Mouse (Mus musculus) embryonic facial prominence, embryonic 15.5 days (tissue): ENCODE measurements at regions not wholly inside any gene's neighbourhood (a gene's known extent, or its start where the extent isn't known, plus 50 kb on each side); places are given as distances from the start of the nearest gene placed in this dataset.

Experiments
- ATAC-seq: fragments of 200-750 bp; cut with Nextera tagmentation; 2 replicates; pipeline ENCODE4 v1.8.0; 2017; ENCODE audit warnings: low read depth, moderate TSS enrichment; ENCODE audit not compliant: insufficient number of reproducible peaks, low FRiP score, low TSS enrichment
- H3K27ac ChIP-seq: fragments of 300-500 bp; sonication (generic); replicated peaks from 2 replicates; pipeline ENCODE4 v1.5.1; 2015; ENCODE audit warnings: mild to moderate bottlenecking, inconsistent platforms
- H3K27me3 ChIP-seq: fragments of 300-500 bp; sonication (generic); 2 replicates; pipeline ENCODE4 v1.6.1; 2015; ENCODE audit warnings: inconsistent platforms
- H3K36me3 ChIP-seq: fragments of 300-500 bp; sonication (generic); 2 replicates; pipeline ENCODE4 v1.6.1; 2015; ENCODE audit warnings: mild to moderate bottlenecking, inconsistent platforms
- H3K4me1 ChIP-seq: fragments of 300-500 bp; sonication (generic); 2 replicates; pipeline ENCODE4 v1.6.1; 2015; ENCODE audit warnings: inconsistent platforms
- H3K4me2 ChIP-seq: fragments of 300-500 bp; sonication (generic); replicated peaks from 2 replicates; pipeline ENCODE4 v1.6.1; 2015; ENCODE audit warnings: mild to moderate bottlenecking, inconsistent platforms
- H3K4me3 ChIP-seq: fragments of 300-500 bp; sonication (generic); replicated peaks from 2 replicates; pipeline ENCODE4 v1.5.1; 2015; ENCODE audit warnings: mild to moderate bottlenecking, inconsistent platforms
- H3K9ac ChIP-seq: fragments of 300-500 bp; sonication (generic); 2 replicates; pipeline ENCODE4 v1.6.1; 2015; ENCODE audit warnings: inconsistent platforms
- H3K9me3 ChIP-seq: fragments of 300-500 bp; sonication (generic); replicated peaks from 2 replicates; pipeline ENCODE4 v1.6.1; 2016; ENCODE audit warnings: inconsistent platforms
- WGBS: fragments of 180-500 bp; shearing (Covaris S2); methylation state at CpG from one replicate; pipeline ENCODE4 v1.1.7; 2015; 5-methylcytosine and 5-hydroxymethylcytosine counted together

- WGBS = 36% methylated on average over 7 of the region's 7 CpGs
- H3K4me1 ChIP-seq = 0 out of 2 replicates have a peak, but pooled peaks cover 5% of the 10 kb centered on the region
These were observed 103.8 kb upstream of the Aldh1a3 start for GRCm38 (mm10) chr7:66531111-66531510.

GRCm38 (mm10) chr7:66528881-66529280 is 101.6 kb upstream of the Aldh1a3 start:
- Histone ChIP-seq H3K27me3 (no peaks in the 10 kb centered on the region), H3K4me2 (no peak overlapping the region), H3K9me3 (no peaks in the 10 kb centered on the region), H3K9ac (no peak overlapping the region), H3K4me3 (no peak overlapping the region), H3K4me1 (0 out of 2 replicates have a peak, but pooled peaks cover 5% of the 10 kb centered on the region), H3K27ac (no peak overlapping the region), H3K36me3 (no peaks in the 10 kb centered on the region)
- no peak for ATAC-seq
- WGBS = 71% methylated on average over 4 of the region's 4 CpGs

More at GRCm38 (mm10) chr7:66531111-66531510, 103.8 kb upstream of the Aldh1a3 start:
- Histone ChIP-seq H3K27me3 (no peaks in the 10 kb centered on the region), H3K9me3 (no peaks in the 10 kb centered on the region), H3K9ac (no peak overlapping the region), H3K36me3 (no peaks in the 10 kb centered on the region), H3K4me3 (no peak overlapping the region), H3K4me2 (no peak overlapping the region), H3K27ac (no peak overlapping the region)
- no peak for ATAC-seq

- WGBS = 40% methylated on average over 7 of the region's 7 CpGs
- no peak overlapping the region for H3K27ac ChIP-seq
These were observed 96.6 kb upstream of the Aldh1a3 start for GRCm38 (mm10) chr7:66523959-66524358.

GRCm38 (mm10) chr7:66521522-66521921 is 94.2 kb upstream of the Aldh1a3 start:
- no peaks in the 10 kb centered on the region for H3K27me3 ChIP-seq
- no peaks in the 10 kb centered on the region for H3K9me3 ChIP-seq
- no peak for ATAC-seq
- no peak overlapping the region for H3K9ac ChIP-seq
- H3K4me2 ChIP-seq = no peak overlapping the region
- H3K27ac ChIP-seq = no peak overlapping the region
- no peak overlapping the region for H3K4me3 ChIP-seq
- no peaks in the 10 kb centered on the region for H3K36me3 ChIP-seq
- 74% methylated on average over 2 of the region's 2 CpGs for WGBS
- H3K4me1 ChIP-seq = no peaks in the 10 kb centered on the region

More at GRCm38 (mm10) chr7:66523959-66524358, 96.6 kb upstream of the Aldh1a3 start:
- no peaks in the 10 kb centered on the region for H3K9me3 ChIP-seq
- no peak overlapping the region for H3K4me3 ChIP-seq
- ATAC-seq = no peak
- H3K4me1 ChIP-seq = no peaks in the 10 kb centered on the region
- no peak overlapping the region for H3K9ac ChIP-seq
- H3K4me2 ChIP-seq = no peak overlapping the region
- no peaks in the 10 kb centered on the region for H3K36me3 ChIP-seq
- H3K27me3 ChIP-seq = no peaks in the 10 kb centered on the region

GRCm38 (mm10) chr7:66516143-66516542 is 88.8 kb upstream of the Aldh1a3 start:
- no peak overlapping the region for H3K9ac ChIP-seq
- H3K4me1 ChIP-seq = no peaks in the 10 kb centered on the region
- no peak overlapping the region for H3K4me3 ChIP-seq
- H3K27me3 ChIP-seq = no peaks in the 10 kb centered on the region
- no peak overlapping the region for H3K27ac ChIP-seq
- no peaks in the 10 kb centered on the region for H3K36me3 ChIP-seq
- WGBS = 53% methylated on average over 4 of the region's 4 CpGs
- no peak overlapping the region for H3K4me2 ChIP-seq
- no peaks in the 10 kb centered on the region for H3K9me3 ChIP-seq
- no peak for ATAC-seq

- WGBS = 47% methylated on average over 3 of the region's 3 CpGs
- Histone ChIP-seq H3K9ac (no peak overlapping the region), H3K4me2 (no peak overlapping the region), H3K4me1 (no peaks in the 10 kb centered on the region), H3K36me3 (no peaks in the 10 kb centered on the region), H3K27me3 (no peaks in the 10 kb centered on the region), H3K4me3 (no peak overlapping the region), H3K27ac (no peak overlapping the region), H3K9me3 (no peaks in the 10 kb centered on the region)
- no peak for ATAC-seq
These were observed 86.1 kb upstream of the Aldh1a3 start for GRCm38 (mm10) chr7:66513411-66513810.

- H3K4me2 ChIP-seq = no peak overlapping the region
- no peak overlapping the region for H3K4me3 ChIP-seq
- ATAC-seq = no peak
- H3K9ac ChIP-seq = no peak overlapping the region
- no peak overlapping the region for H3K27ac ChIP-seq
- H3K9me3 ChIP-seq = peaks cover 7% of the 10 kb centered on the region; the same call in 1 of the 2 replicates
- 52% methylated on average over 2 of the region's 2 CpGs for WGBS
- no peaks in the 10 kb centered on the region for H3K27me3 ChIP-seq
- H3K4me1 ChIP-seq = peaks cover 9% of the 10 kb centered on the region
- H3K36me3 ChIP-seq = no peaks in the 10 kb centered on the region
These were observed 78.4 kb upstream of the Aldh1a3 start for GRCm38 (mm10) chr7:66505734-66506133.

- no peaks in the 10 kb centered on the region for H3K27me3 ChIP-seq
- no peaks in the 10 kb centered on the region for H3K36me3 ChIP-seq
- no peak overlapping the region for H3K9ac ChIP-seq
- 91% methylated on average over 4 of the region's 4 CpGs for WGBS
- no peak overlapping the region for H3K4me2 ChIP-seq
- H3K27ac ChIP-seq = no peak overlapping the region
- peaks cover 9% of the 10 kb centered on the region for H3K4me1 ChIP-seq
- H3K9me3 ChIP-seq = peaks cover 7% of the 10 kb centered on the region; the same call in 1 of the 2 replicates
- H3K4me3 ChIP-seq = no peak overlapping the region
- no peak for ATAC-seq
These were observed 77.2 kb upstream of the Aldh1a3 start for GRCm38 (mm10) chr7:66504519-66504918.

GRCm38 (mm10) chr7:66501425-66501824 is 74.1 kb upstream of the Aldh1a3 start:
- Histone ChIP-seq H3K4me1 (peaks cover 9% of the 10 kb centered on the region), H3K27ac (no peak overlapping the region), H3K9me3 (no peaks in the 10 kb centered on the region), H3K27me3 (no peaks in the 10 kb centered on the region), H3K9ac (no peak overlapping the region), H3K36me3 (no peaks in the 10 kb centered on the region), H3K4me2 (no peak overlapping the region), H3K4me3 (no peak overlapping the region)
- no peak for ATAC-seq
- 57% methylated on average over 6 of the region's 6 CpGs for WGBS

GRCm38 (mm10) chr7:66497480-66497879 is 70.2 kb upstream of the Aldh1a3 start:
- Histone ChIP-seq H3K4me3 (no peak overlapping the region), H3K27me3 (no peaks in the 10 kb centered on the region), H3K4me2 (no peak overlapping the region), H3K9me3 (no peaks in the 10 kb centered on the region), H3K4me1 (peaks cover 4% of the 10 kb centered on the region; the same call in 1 of the 2 replicates), H3K9ac (no peak overlapping the region), H3K27ac (no peak overlapping the region), H3K36me3 (no peaks in the 10 kb centered on the region)
- 32% methylated on average over 1 of the region's 1 CpGs for WGBS
- ATAC-seq = no peak

GRCm38 (mm10) chr7:66493216-66493885 is 66.0 kb upstream of the Aldh1a3 start:
- Histone ChIP-seq H3K9me3 (no peaks in the 10 kb centered on the region), H3K9ac (no peak overlapping the region), H3K4me2 (no peak overlapping the region), H3K4me3 (no peak overlapping the region), H3K36me3 (no peaks in the 10 kb centered on the region), H3K27me3 (no peaks in the 10 kb centered on the region), H3K27ac (no peak overlapping the region), H3K4me1 (no peaks in the 10 kb centered on the region)
- WGBS = 66% methylated on average over 10 of the region's 10 CpGs
- ATAC-seq = no peak

- no peaks in the 10 kb centered on the region for H3K36me3 ChIP-seq
- H3K9ac ChIP-seq = no peak overlapping the region
- H3K27me3 ChIP-seq = no peaks in the 10 kb centered on the region
- no peak overlapping the region for H3K27ac ChIP-seq
- H3K4me1 ChIP-seq = no peaks in the 10 kb centered on the region
- H3K4me3 ChIP-seq = no peak overlapping the region
- no peaks in the 10 kb centered on the region for H3K9me3 ChIP-seq
- ATAC-seq = peak; percentile 63
- WGBS = 49% methylated on average over 12 of the region's 12 CpGs
- no peak overlapping the region for H3K4me2 ChIP-seq
These were observed 65.4 kb upstream of the Aldh1a3 start for GRCm38 (mm10) chr7:66492748-66493147.
